Mouse (Mus musculus): Measurements from ENCODE around the gene Ginm1. TPM values are rescaled to one million over a fixed set of nuclear protein-coding genes. Genes with fewer than 3 reads are reported as not detected.
A peak's percentile ranks its signal among the peaks of the same experiment; 100 is the strongest.
"Not testable (repeated sequence)": the region's sequence is repeated elsewhere in the genome, so short reads cannot be mapped to it uniquely, and the experiment has no call there.

Ginm1 gene
- polyA plus RNA-seq, 1 experiment from 2014 or later: 50.0 TPM

- Histone ChIP-seq H3K9me3 (no peaks in the 10 kb centered on the region), H3K4me1 (peaks cover 32% of the 10 kb centered on the region), H3K9ac (replicated peaks) (peak overlapping the region; percentile 94), H3K4me2 (replicated peaks) (peak overlapping the region; percentile 49), H3K27me3 (no peaks in the 10 kb centered on the region), H3K27ac (replicated peaks) (peak overlapping the region; percentile 77), H3K4me3 (peak overlapping the region; percentile 98), H3K36me3 (peaks cover 16% of the 10 kb centered on the region)
- ATAC-seq (replicated peaks): peak; percentile 81
- WGBS: 1% methylated on average over 10 of the region's 10 CpGs
Observed at GRCm38 (mm10) chr10:7792254-7792750, 322 bp downstream of the Ginm1 start.

- H3K27me3 ChIP-seq: no peaks in the 10 kb centered on the region
- H3K4me1 ChIP-seq: peaks cover 14% of the 10 kb centered on the region
- H3K4me3 ChIP-seq: no peak overlapping the region
- 0 out of 2 replicates have a peak, but pooled peaks cover 4% of the 10 kb centered on the region for H3K36me3 ChIP-seq
- H3K9ac ChIP-seq (replicated peaks): no peak overlapping the region
- no peak for ATAC-seq (replicated peaks)
- H3K27ac ChIP-seq (replicated peaks): no peak overlapping the region
- H3K9me3 ChIP-seq: no peaks in the 10 kb centered on the region
- 68% methylated on average over 2 of the region's 2 CpGs for WGBS
- H3K4me2 ChIP-seq (replicated peaks): no peak overlapping the region
Observed at GRCm38 (mm10) chr10:7787319-7787718, 5.3 kb downstream of the Ginm1 start.

DNA sequence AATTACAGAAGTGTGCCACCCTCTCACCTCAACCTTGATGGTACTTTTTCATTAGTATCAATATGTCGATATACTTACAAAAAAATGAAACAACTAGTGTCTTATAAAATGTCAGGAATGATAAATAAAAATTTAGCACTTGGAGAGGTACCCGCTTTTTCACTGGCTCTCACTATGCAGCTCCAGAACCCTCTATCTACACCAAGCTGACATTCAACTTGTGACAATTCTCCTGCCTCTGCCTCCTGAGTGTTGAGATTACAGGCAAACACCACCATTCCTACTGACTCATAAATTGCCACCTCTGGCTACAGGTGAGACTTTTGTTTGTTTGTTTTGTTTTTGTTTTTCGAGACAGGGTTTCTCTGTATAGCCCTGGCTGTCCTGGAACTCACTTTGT lies 11.4 kb downstream of the Ginm1 start:
- Histone ChIP-seq H3K4me1 (peaks cover 9% of the 10 kb centered on the region; the same call in 1 of the 2 replicates), H3K36me3 (peaks cover 5% of the 10 kb centered on the region; the same call in 1 of the 2 replicates), H3K9me3 (no peaks in the 10 kb centered on the region), H3K9ac (replicated peaks) (no peak overlapping the region), H3K4me2 (replicated peaks) (peak overlapping the region; percentile 81), H3K27me3 (no peaks in the 10 kb centered on the region), H3K27ac (replicated peaks) (no peak overlapping the region), H3K4me3 (peak overlapping the region; percentile 99)
- peak; percentile 24 for ATAC-seq (replicated peaks)
- 56% methylated on average over 3 of the region's 3 CpGs for WGBS

DNA sequence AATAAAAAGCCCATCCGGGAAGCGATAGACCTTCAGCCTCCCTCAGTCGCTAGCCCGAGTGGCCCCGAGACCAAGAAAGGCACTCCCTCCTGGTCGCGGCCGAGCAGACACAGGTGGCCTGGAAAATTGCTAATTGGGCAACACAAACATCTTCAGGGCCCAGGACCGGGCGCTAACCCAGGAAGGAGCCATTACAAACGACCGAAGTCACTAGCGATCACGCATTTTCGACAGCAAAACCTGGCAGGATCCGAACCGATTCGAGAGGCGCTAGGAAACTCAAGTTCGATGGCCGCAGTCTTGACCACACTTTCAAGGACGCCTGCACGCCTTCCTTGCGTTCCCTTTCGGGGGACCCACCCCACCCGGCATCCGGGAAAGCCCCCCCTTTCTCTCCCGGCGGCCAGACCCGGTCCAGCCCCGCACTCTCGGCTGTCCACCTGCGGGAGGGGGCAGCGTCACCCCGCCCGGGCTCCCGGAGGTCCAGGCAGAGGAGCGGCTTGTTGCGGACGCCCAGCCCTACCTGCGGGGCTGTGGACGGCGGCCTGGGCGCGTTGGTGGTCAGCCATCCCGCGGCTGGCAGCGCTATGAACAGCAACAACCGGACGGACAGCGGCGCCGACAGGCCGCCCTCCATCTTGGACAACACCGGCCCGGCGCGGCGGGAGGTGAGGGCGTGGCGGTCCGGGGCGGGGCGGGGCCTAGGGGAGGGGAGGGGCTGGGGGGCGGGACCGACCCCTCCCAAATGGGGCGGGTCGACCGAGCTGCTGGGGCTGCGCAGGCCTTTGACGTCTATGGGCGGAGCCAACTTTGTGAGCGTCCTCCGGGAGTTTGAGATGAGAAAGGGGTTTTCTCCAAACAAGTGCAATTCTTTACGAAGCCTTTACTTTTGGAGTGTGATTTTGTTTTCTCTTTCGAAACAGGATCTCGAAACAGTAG lies 12.1 kb downstream of the Ginm1 start:
- H3K36me3 ChIP-seq: peaks cover 5% of the 10 kb centered on the region; the same call in 1 of the 2 replicates
- WGBS: under 1% methylated on average over 62 of the region's 77 CpGs
- H3K9me3 ChIP-seq: no peaks in the 10 kb centered on the region
- ATAC-seq (replicated peaks): peak; percentile 93
- peaks cover 9% of the 10 kb centered on the region; the same call in 1 of the 2 replicates for H3K4me1 ChIP-seq
- H3K9ac ChIP-seq (replicated peaks): peak overlapping the region; percentile 84
- H3K4me3 ChIP-seq: peak overlapping the region; percentile 99
- H3K4me2 ChIP-seq (replicated peaks): peak overlapping the region; percentile 81
- peak overlapping the region; percentile 54; the same call in 1 of the 2 replicates for H3K27ac ChIP-seq (replicated peaks)
- no peaks in the 10 kb centered on the region for H3K27me3 ChIP-seq

- Histone ChIP-seq H3K4me1 (peaks cover 9% of the 10 kb centered on the region; the same call in 1 of the 2 replicates), H3K9me3 (no peaks in the 10 kb centered on the region), H3K36me3 (peaks cover 8% of the 10 kb centered on the region; the same call in 1 of the 2 replicates), H3K27me3 (no peaks in the 10 kb centered on the region), H3K4me3 (peak overlapping the region; percentile 99), H3K27ac (replicated peaks) (no peak overlapping the region), H3K4me2 (replicated peaks) (peak overlapping the region; percentile 81), H3K9ac (replicated peaks) (peak overlapping the region; percentile 84)
- no peak; the same call in none of the 2 replicates for ATAC-seq (replicated peaks)
- 18% methylated on average over 7 of the region's 7 CpGs for WGBS
Observed at GRCm38 (mm10) chr10:7779751-7780237, 12.8 kb downstream of the Ginm1 start.

DNA sequence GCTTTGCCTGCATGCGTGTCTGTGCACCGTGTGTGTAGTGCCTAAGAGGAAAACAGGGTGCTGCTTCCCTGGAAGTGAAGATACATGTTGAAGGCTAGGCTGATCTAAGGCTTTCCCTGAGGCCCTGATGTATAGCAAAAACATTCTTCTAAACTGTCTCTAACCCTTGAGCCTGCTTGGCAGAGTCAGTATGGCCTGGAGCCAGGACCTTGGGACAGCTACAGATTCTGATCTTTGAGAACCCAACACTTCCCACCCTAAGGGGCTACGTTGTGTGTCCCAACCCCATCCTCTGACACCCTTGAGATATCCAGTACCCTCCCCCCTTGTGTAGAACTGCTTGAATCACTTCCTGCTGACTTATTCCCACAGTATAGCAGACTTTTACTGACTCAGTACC lies 14.3 kb downstream of the Ginm1 start:
- Histone ChIP-seq H3K27ac (replicated peaks) (no peak overlapping the region), H3K27me3 (no peaks in the 10 kb centered on the region), H3K4me3 (no peak overlapping the region), H3K9ac (replicated peaks) (no peak overlapping the region), H3K4me1 (peaks cover 9% of the 10 kb centered on the region; the same call in 1 of the 2 replicates), H3K4me2 (replicated peaks) (no peak overlapping the region), H3K36me3 (peaks cover 19% of the 10 kb centered on the region), H3K9me3 (no peaks in the 10 kb centered on the region)
- no peak for ATAC-seq (replicated peaks)
- WGBS: 90% methylated on average over 3 of the region's 3 CpGs

DNA sequence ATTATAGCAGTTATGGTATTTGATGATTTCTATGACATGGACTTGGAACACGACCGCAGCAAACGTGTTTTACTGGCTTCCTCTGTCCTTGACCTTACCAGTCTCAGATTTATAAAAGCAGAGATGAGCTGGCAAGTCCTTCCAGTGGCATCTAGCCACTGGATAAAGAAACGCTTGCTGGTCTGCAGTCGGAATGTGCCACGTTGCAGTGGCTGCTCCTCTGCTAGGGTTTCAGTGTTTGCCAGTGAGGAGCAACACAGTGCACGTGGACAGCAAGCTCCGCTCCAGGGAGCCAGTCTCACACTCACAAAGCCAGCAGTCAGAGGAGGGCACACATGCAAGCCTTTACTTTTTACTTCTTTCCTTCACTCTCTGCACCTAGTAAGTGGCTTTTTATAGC lies 17.2 kb downstream of the Ginm1 start:
- Histone ChIP-seq H3K4me2 (replicated peaks) (no peak overlapping the region), H3K36me3 (peaks cover 44% of the 10 kb centered on the region), H3K4me1 (peaks cover 9% of the 10 kb centered on the region; the same call in 1 of the 2 replicates), H3K27ac (replicated peaks) (no peak overlapping the region), H3K9me3 (no peaks in the 10 kb centered on the region), H3K27me3 (no peaks in the 10 kb centered on the region), H3K9ac (replicated peaks) (no peak overlapping the region), H3K4me3 (no peak overlapping the region)
- 91% methylated on average over 8 of the region's 8 CpGs for WGBS
- ATAC-seq (replicated peaks): no peak

DNA sequence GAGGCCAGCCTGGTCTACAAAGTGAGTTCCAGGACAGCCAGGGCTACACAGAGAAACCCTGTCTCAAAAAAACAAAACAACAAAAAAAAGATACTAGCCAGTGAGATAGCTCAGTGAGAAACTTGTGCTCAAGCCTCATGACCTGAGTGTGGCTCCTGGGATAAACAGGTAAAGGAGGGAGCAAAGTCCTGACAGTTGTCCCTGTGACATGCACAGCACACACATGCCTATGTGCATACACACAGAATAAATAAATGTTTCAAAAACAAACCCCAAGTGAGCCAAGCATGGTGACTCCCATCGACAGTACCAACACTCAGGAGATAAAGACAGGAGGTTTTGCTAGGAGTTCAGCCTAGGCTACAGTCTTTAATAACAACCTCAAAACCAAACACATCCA lies 19.9 kb downstream of the Ginm1 start:
- Histone ChIP-seq H3K4me3 (no peak overlapping the region), H3K9ac (replicated peaks) (no peak overlapping the region), H3K4me2 (replicated peaks) (no peak overlapping the region), H3K27me3 (no peaks in the 10 kb centered on the region), H3K9me3 (no peaks in the 10 kb centered on the region), H3K4me1 (no peaks in the 10 kb centered on the region), H3K36me3 (peaks cover 64% of the 10 kb centered on the region), H3K27ac (replicated peaks) (no peak overlapping the region)
- 93% methylated on average over 1 of the region's 1 CpGs for WGBS
- no peak for ATAC-seq (replicated peaks)

GRCm38 (mm10) chr10:7772346-7772745 lies 20.3 kb downstream of the Ginm1 start:
- Histone ChIP-seq H3K27me3 (no peaks in the 10 kb centered on the region), H3K4me2 (replicated peaks) (no peak overlapping the region), H3K4me1 (no peaks in the 10 kb centered on the region), H3K27ac (replicated peaks) (no peak overlapping the region), H3K9me3 (no peaks in the 10 kb centered on the region), H3K36me3 (peaks cover 65% of the 10 kb centered on the region), H3K4me3 (no peak overlapping the region), H3K9ac (replicated peaks) (no peak overlapping the region)
- 95% methylated on average over 4 of the region's 4 CpGs for WGBS
- no peak for ATAC-seq (replicated peaks)

DNA sequence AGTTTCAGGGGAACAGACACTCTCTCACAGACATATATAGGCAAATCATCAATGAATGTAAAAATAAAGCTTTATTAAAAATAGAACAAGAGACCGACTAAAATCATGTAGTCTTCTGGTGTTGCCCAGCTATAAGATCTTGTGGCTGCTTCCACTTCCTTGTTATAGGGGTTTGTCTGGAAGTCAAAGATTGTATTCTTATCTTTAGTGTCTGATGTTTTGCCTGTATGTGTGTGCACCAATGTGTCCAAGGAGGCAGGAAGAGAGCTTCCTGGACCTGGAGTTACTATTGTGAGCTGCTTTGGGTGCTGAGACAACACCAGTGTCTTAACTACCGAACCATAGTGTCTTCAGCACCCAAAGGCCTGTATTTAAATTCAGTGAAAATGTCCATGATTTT lies 35.1 kb downstream of the Ginm1 start:
- Histone ChIP-seq H3K4me1 (no peaks in the 10 kb centered on the region), H3K27me3 (no peaks in the 10 kb centered on the region), H3K9ac (replicated peaks) (no peak overlapping the region), H3K4me3 (no peak overlapping the region), H3K36me3 (peaks cover 60% of the 10 kb centered on the region), H3K27ac (replicated peaks) (no peak overlapping the region), H3K9me3 (no peaks in the 10 kb centered on the region), H3K4me2 (replicated peaks) (no peak overlapping the region)
- no peak for ATAC-seq (replicated peaks)
- whole genome bisulfite sequencing: 96% methylated on average over 2 of the region's 2 CpGs

DNA sequence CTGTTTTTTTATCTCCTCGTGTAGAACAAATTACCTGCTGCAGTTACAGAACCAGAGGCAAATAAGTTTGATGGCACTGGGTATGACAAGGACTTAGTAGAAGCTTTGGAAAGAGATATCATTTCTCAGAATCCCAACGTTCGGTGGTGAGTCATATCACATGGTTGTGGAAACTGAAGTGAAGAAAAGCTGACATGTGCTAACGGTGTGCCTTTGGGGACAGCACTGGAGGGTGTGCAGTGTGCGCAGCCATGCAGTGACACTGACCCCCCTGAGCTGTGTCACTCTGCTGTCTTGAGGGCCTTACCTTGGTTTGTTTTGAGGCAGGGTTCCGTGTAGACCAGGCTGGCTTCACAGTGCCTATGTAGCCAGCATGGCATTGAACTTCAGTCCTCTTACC lies 43.9 kb downstream of the Ginm1 start:
- no peak overlapping the region for H3K9ac ChIP-seq (replicated peaks)
- peaks cover 63% of the 10 kb centered on the region for H3K36me3 ChIP-seq
- no peak overlapping the region for H3K4me2 ChIP-seq (replicated peaks)
- no peak for ATAC-seq (replicated peaks)
- 94% methylated on average over 6 of the region's 6 CpGs for WGBS
- H3K4me3 ChIP-seq: no peak overlapping the region
- no peaks in the 10 kb centered on the region for H3K27me3 ChIP-seq
- H3K27ac ChIP-seq (replicated peaks): no peak overlapping the region
- no peaks in the 10 kb centered on the region for H3K4me1 ChIP-seq
- no peaks in the 10 kb centered on the region for H3K9me3 ChIP-seq

GRCm38 (mm10) chr10:7745528-7745927 lies 47.1 kb downstream of the Ginm1 start:
- H3K4me2 ChIP-seq (replicated peaks); H3K27me3 ChIP-seq; H3K4me3 ChIP-seq; H3K9ac ChIP-seq (replicated peaks); H3K4me1 ChIP-seq; H3K9me3 ChIP-seq; H3K27ac ChIP-seq (replicated peaks); ATAC-seq (replicated peaks): not testable (repeated sequence)
- peaks cover 56% of the 10 kb centered on the region for H3K36me3 ChIP-seq
- 96% methylated on average over 6 of the region's 6 CpGs for WGBS
